Mouse (Mus musculus) liver, embryonic 11.5 days (tissue): ENCODE data around the gene Dock2. TPM values are rescaled to one million over a fixed set of nuclear protein-coding genes. Genes with fewer than 3 reads are reported as not detected.

Experiments used
- ATAC-seq: fragments of 200-750 bp; cut with Nextera tagmentation; replicated peaks from 2 replicates; pipeline ENCODE4 v1.8.0; 2017; ENCODE audit warnings: moderate number of reproducible peaks, mild to moderate bottlenecking, moderate TSS enrichment, moderate library complexity; ENCODE audit not compliant: low FRiP score
- DNase-seq: peaks from one replicate; pipeline ENCODE4 v3.0.0-alpha.2; 2017; ENCODE audit warnings: low spot score
- H3K27ac ChIP-seq: fragments of 300-500 bp; sonication (generic); 2 replicates; pipeline ENCODE4 v1.5.1; 2014; ENCODE audit warnings: mild to moderate bottlenecking, low read depth, low read length, control low read depth
- H3K27me3 ChIP-seq: fragments of 300-500 bp; sonication (generic); replicated peaks from 2 replicates; pipeline ENCODE4 v1.6.1; 2014; ENCODE audit warnings: low read length, mixed read lengths; ENCODE audit not compliant: control insufficient read depth, insufficient read depth
- H3K36me3 ChIP-seq: fragments of 300-500 bp; sonication (generic); 2 replicates; pipeline ENCODE4 v1.6.1; 2014; ENCODE audit warnings: mild to moderate bottlenecking, low read length, moderate library complexity, mixed read lengths; ENCODE audit not compliant: control insufficient read depth, insufficient read depth
- H3K4me1 ChIP-seq: fragments of 300-500 bp; sonication (generic); replicated peaks from 2 replicates; pipeline ENCODE4 v1.6.1; 2014; ENCODE audit warnings: low read length, mixed read lengths; ENCODE audit not compliant: control insufficient read depth, insufficient read depth
- H3K4me2 ChIP-seq: fragments of 300-500 bp; sonication (generic); 2 replicates; pipeline ENCODE4 v1.6.1; 2014; ENCODE audit warnings: mild to moderate bottlenecking, control low read depth, moderate library complexity
- H3K4me3 ChIP-seq: fragments of 300-500 bp; sonication (generic); 2 replicates; pipeline ENCODE4 v1.5.1; 2014; ENCODE audit warnings: low read depth, low read length, control low read depth
- H3K9ac ChIP-seq: fragments of 300-500 bp; sonication (generic); 2 replicates; pipeline ENCODE4 v1.6.1; 2014; ENCODE audit warnings: low read depth, low read length, control low read depth
- H3K9me3 ChIP-seq: fragments of 300-500 bp; sonication (generic); 2 replicates; pipeline ENCODE4 v1.6.1; 2016; ENCODE audit warnings: low read length, inconsistent platforms, mixed read lengths; ENCODE audit not compliant: control insufficient read depth
- WGBS: fragments of 180-500 bp; shearing (Covaris S2); extraction: QIAGEN DNeasy Blood & Tissue Kit; methylation state at CpG from one replicate; pipeline ENCODE4 v1.1.7; 2014; 5-methylcytosine and 5-hydroxymethylcytosine counted together
- polyA plus RNA-seq: library from polyadenylated mRNA; unstranded; fragments of >200 nt; fragmentation: Nextera tagmentation; extraction: Ambion mirVana; gene quantifications from 2 replicates; pipeline ENCODE4 v1.2.1, GENCODE M21; 2014

The Dock2 gene
- polyA plus RNA-seq, 1 experiment from 2014 or later: 6.6 TPM

- H3K4me3 ChIP-seq: no peak overlapping the region
- ATAC-seq (no peak), DNase-seq (no peak)
- no peaks in the 10 kb centered on the region for H3K27me3 ChIP-seq
- WGBS: 79% methylated on average over 6 of the region's 6 CpGs
- H3K4me1 ChIP-seq: no peaks in the 10 kb centered on the region
- H3K27ac ChIP-seq: no peak overlapping the region
- no peak overlapping the region for H3K4me2 ChIP-seq
- no peaks in the 10 kb centered on the region for H3K9me3 ChIP-seq
- no peaks in the 10 kb centered on the region for H3K36me3 ChIP-seq
- H3K9ac ChIP-seq: no peak overlapping the region
Observed at GRCm38 (mm10) chr11:34762125-34762524, 21.6 kb downstream of the Dock2 start.

DNA sequence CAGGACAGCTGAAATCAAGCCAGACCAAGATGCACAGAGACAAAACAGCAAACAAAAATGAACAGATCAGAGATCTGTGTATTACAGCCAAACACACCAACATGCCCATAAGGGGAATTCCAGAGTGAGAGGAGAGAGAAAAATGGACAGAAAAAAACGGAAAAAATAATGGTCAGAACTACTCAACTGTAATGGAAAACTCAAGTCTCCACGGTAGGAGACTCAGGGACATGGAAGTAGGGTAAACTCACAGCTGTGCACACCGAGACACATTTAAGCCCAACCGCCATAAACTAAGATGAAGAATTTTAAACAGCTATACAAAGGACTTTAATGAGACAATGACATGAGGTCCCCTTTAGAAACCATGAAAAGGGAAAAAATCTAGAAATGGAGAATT lies 24.1 kb downstream of the Dock2 start:
- Histone ChIP-seq H3K4me1 (no peaks in the 10 kb centered on the region), H3K27me3 (no peaks in the 10 kb centered on the region), H3K27ac (no peak overlapping the region), H3K4me3 (no peak overlapping the region), H3K36me3 (no peaks in the 10 kb centered on the region), H3K9me3 (no peaks in the 10 kb centered on the region), H3K4me2 (no peak overlapping the region), H3K9ac (no peak overlapping the region)
- ATAC-seq (no peak), DNase-seq (no peak)
- WGBS: 86% methylated on average over 4 of the region's 4 CpGs

GRCm38 (mm10) chr11:34741081-34741480 lies 42.6 kb downstream of the Dock2 start:
- DNase-seq: no peak
- no peaks in the 10 kb centered on the region for H3K9me3 ChIP-seq
- H3K4me2 ChIP-seq: no peak overlapping the region

GRCm38 (mm10) chr11:34739816-34740215 lies 43.9 kb downstream of the Dock2 start:
- Histone ChIP-seq H3K4me1 (no peaks in the 10 kb centered on the region), H3K27ac (no peak overlapping the region), H3K36me3 (no peaks in the 10 kb centered on the region), H3K4me2 (no peak overlapping the region), H3K4me3 (no peak overlapping the region), H3K9me3 (no peaks in the 10 kb centered on the region), H3K27me3 (no peaks in the 10 kb centered on the region), H3K9ac (no peak overlapping the region)
- no peak for ATAC-seq
- DNase-seq: no peak
- 94% methylated on average over 3 of the region's 3 CpGs for WGBS

More at GRCm38 (mm10) chr11:34741081-34741480, 42.6 kb downstream of the Dock2 start:
- no peak overlapping the region for H3K9ac ChIP-seq
- 72% methylated on average over 1 of the region's 1 CpGs for WGBS
- H3K27me3 ChIP-seq: no peaks in the 10 kb centered on the region
- ATAC-seq: no peak
- H3K27ac ChIP-seq: no peak overlapping the region
- H3K36me3 ChIP-seq: no peaks in the 10 kb centered on the region
- no peak overlapping the region for H3K4me3 ChIP-seq
- no peaks in the 10 kb centered on the region for H3K4me1 ChIP-seq

- Histone ChIP-seq H3K4me3 (no peak overlapping the region), H3K36me3 (no peaks in the 10 kb centered on the region), H3K4me1 (no peaks in the 10 kb centered on the region), H3K9me3 (no peaks in the 10 kb centered on the region), H3K9ac (no peak overlapping the region), H3K27me3 (no peaks in the 10 kb centered on the region), H3K27ac (no peak overlapping the region), H3K4me2 (no peak overlapping the region)
- no peak for DNase-seq
- WGBS: 70% methylated on average over 1 of the region's 1 CpGs
- no peak for ATAC-seq
Observed at GRCm38 (mm10) chr11:34738945-34739344, 44.7 kb downstream of the Dock2 start.

GRCm38 (mm10) chr11:34737193-34737592 lies 46.5 kb downstream of the Dock2 start:
- Histone ChIP-seq H3K27ac (no peak overlapping the region), H3K9ac (no peak overlapping the region), H3K4me3 (no peak overlapping the region), H3K9me3 (no peaks in the 10 kb centered on the region), H3K4me1 (no peaks in the 10 kb centered on the region), H3K4me2 (no peak overlapping the region), H3K27me3 (no peaks in the 10 kb centered on the region), H3K36me3 (no peaks in the 10 kb centered on the region)
- ATAC-seq (no peak), DNase-seq (no peak)
- 38% methylated on average over 4 of the region's 4 CpGs for WGBS

- H3K4me3 ChIP-seq: no peak overlapping the region
- H3K27me3 ChIP-seq: no peaks in the 10 kb centered on the region
- ATAC-seq (no peak), DNase-seq (no peak)
- H3K4me1 ChIP-seq: no peaks in the 10 kb centered on the region
- H3K9me3 ChIP-seq: no peaks in the 10 kb centered on the region
- H3K27ac ChIP-seq: no peak overlapping the region
- no peaks in the 10 kb centered on the region for H3K36me3 ChIP-seq
- WGBS: 61% methylated on average over 3 of the region's 3 CpGs
- no peak overlapping the region for H3K4me2 ChIP-seq
- H3K9ac ChIP-seq: no peak overlapping the region
Observed at GRCm38 (mm10) chr11:34734033-34734432, 49.7 kb downstream of the Dock2 start.

GRCm38 (mm10) chr11:34727467-34727866 lies 56.2 kb downstream of the Dock2 start:
- Histone ChIP-seq H3K27me3 (no peaks in the 10 kb centered on the region), H3K4me1 (0 out of 2 replicates have a peak, but pooled peaks cover 2% of the 10 kb centered on the region), H3K36me3 (no peaks in the 10 kb centered on the region), H3K4me3 (no peak overlapping the region), H3K9ac (0 out of 2 replicates have a peak overlapping the region, but pooled peaks have one; percentile 12), H3K27ac (no peak overlapping the region), H3K4me2 (no peak overlapping the region), H3K9me3 (no peaks in the 10 kb centered on the region)
- no peak for DNase-seq
- 68% methylated on average over 3 of the region's 3 CpGs for WGBS
- ATAC-seq: peak; percentile 84

- peak; percentile 57; the same call in 1 of the 2 replicates for ATAC-seq
- Histone ChIP-seq H3K27me3 (no peaks in the 10 kb centered on the region), H3K4me2 (no peak overlapping the region), H3K4me1 (0 out of 2 replicates have a peak, but pooled peaks cover 2% of the 10 kb centered on the region), H3K36me3 (no peaks in the 10 kb centered on the region), H3K9me3 (no peaks in the 10 kb centered on the region), H3K4me3 (no peak overlapping the region), H3K9ac (no peak overlapping the region), H3K27ac (no peak overlapping the region)
- DNase-seq: no peak
- 82% methylated on average over 9 of the region's 9 CpGs for WGBS
Observed at GRCm38 (mm10) chr11:34726699-34727347, 56.9 kb downstream of the Dock2 start.
